8 mouse cellular contexts compared by ENCODE assay signal in genomic region chr4:138252231-138252630, GRCm38 (mm10). TPM values are rescaled to one million over a fixed set of nuclear protein-coding genes. Genes with fewer than 3 reads are reported as not detected.
DNase-seq lines count a peak whose midpoint lies in the region; ATAC-seq lines count a peak whose summit lies in the region.

No protein-coding gene starts in this region.

- ATAC-seq in kidney, embryonic 16.5 days (ENCODE audit: low FRiP score, low TSS enrichment): no peak
- no peak for ATAC-seq in embryonic facial prominence, embryonic 14.5 days (ENCODE audit: low read depth)
- no peak for ATAC-seq in intestine, embryonic 14.5 days (replicated peaks; ENCODE audit: low FRiP score, low TSS enrichment, low read depth)
- ATAC-seq in midbrain, embryonic 15.5 days (replicated peaks): no peak

- peaks cover 4% of the 10 kb centered on the region; the same call in 1 of the 2 replicates for H3K36me3 ChIP-seq in kidney, embryonic 16.5 days (ENCODE audit: insufficient read depth, low read length)
- H3K36me3 ChIP-seq in embryonic facial prominence, embryonic 14.5 days (ENCODE audit: control insufficient read depth, insufficient read depth, low read length): peaks cover 8% of the 10 kb centered on the region; the same call in 1 of the 2 replicates
- no peaks in the 10 kb centered on the region for H3K36me3 ChIP-seq in intestine, embryonic 14.5 days (ENCODE audit: control insufficient read depth, insufficient read depth, low read length)
- H3K36me3 ChIP-seq in midbrain, embryonic 15.5 days (replicated peaks): no peaks in the 10 kb centered on the region

- peaks cover 33% of the 10 kb centered on the region for H3K4me1 ChIP-seq in kidney, embryonic 16.5 days (ENCODE audit: insufficient read depth, low read length)
- H3K4me1 ChIP-seq in embryonic facial prominence, embryonic 14.5 days (ENCODE audit: control insufficient read depth, insufficient read depth, low read length): peaks cover 32% of the 10 kb centered on the region
- H3K4me1 ChIP-seq in intestine, embryonic 14.5 days (replicated peaks; ENCODE audit: control insufficient read depth, insufficient read depth, low read length): peaks cover 25% of the 10 kb centered on the region
- peaks cover 38% of the 10 kb centered on the region for H3K4me1 ChIP-seq in midbrain, embryonic 15.5 days

- H3K4me2 ChIP-seq in kidney, embryonic 16.5 days (replicated peaks; ENCODE audit: low read depth, low read length): peak overlapping the region; percentile 99
- peak overlapping the region; percentile 46 for H3K4me2 ChIP-seq in embryonic facial prominence, embryonic 14.5 days (ENCODE audit: low read depth, low read length)
- H3K4me2 ChIP-seq in intestine, embryonic 14.5 days (ENCODE audit: low read length): peak overlapping the region; percentile 43
- H3K4me2 ChIP-seq in midbrain, embryonic 15.5 days: peak overlapping the region; percentile 94

- H3K9ac ChIP-seq in kidney, embryonic 16.5 days (replicated peaks; ENCODE audit: low read length): 0 out of 2 replicates have a peak overlapping the region, but pooled peaks have one; percentile 20
- H3K9ac ChIP-seq in embryonic facial prominence, embryonic 14.5 days (ENCODE audit: low read depth, low read length): no peak overlapping the region
- H3K9ac ChIP-seq in intestine, embryonic 14.5 days (ENCODE audit: low read length): no peak overlapping the region
- peak overlapping the region; percentile 63 for H3K9ac ChIP-seq in midbrain, embryonic 15.5 days

- 18% methylated on average over 5 of the region's 5 CpGs for WGBS in kidney, embryonic 16.5 days
- 14% methylated on average over 5 of the region's 5 CpGs for WGBS in embryonic facial prominence, embryonic 14.5 days
- WGBS in intestine, embryonic 14.5 days: 15% methylated on average over 5 of the region's 5 CpGs
- WGBS in midbrain, embryonic 15.5 days: 21% methylated on average over 5 of the region's 5 CpGs

- peaks cover 27% of the 10 kb centered on the region for H3K27me3 ChIP-seq in kidney, embryonic 16.5 days (ENCODE audit: insufficient read depth, low read length)
- peaks cover 31% of the 10 kb centered on the region for H3K27me3 ChIP-seq in embryonic facial prominence, embryonic 14.5 days (replicated peaks; ENCODE audit: control insufficient read depth, insufficient read depth, low read length)
- peaks cover 14% of the 10 kb centered on the region; the same call in 1 of the 2 replicates for H3K27me3 ChIP-seq in intestine, embryonic 14.5 days (replicated peaks; ENCODE audit: control insufficient read depth, insufficient read depth, low read length)
- H3K27me3 ChIP-seq in midbrain, embryonic 15.5 days (replicated peaks): peaks cover 3% of the 10 kb centered on the region; the same call in 1 of the 2 replicates

- H3K4me3 ChIP-seq in kidney, embryonic 16.5 days (ENCODE audit: low read length): peak overlapping the region; percentile 30; the same call in 1 of the 2 replicates
- H3K4me3 ChIP-seq in embryonic facial prominence, embryonic 14.5 days (ENCODE audit: low read depth, low read length): peak overlapping the region; percentile 17; the same call in 1 of the 2 replicates
- peak overlapping the region; percentile 19 for H3K4me3 ChIP-seq in intestine, embryonic 14.5 days (ENCODE audit: low read depth, low read length)
- peak overlapping the region; percentile 67 for H3K4me3 ChIP-seq in midbrain, embryonic 15.5 days

- no peaks in the 10 kb centered on the region for H3K9me3 ChIP-seq in kidney, embryonic 16.5 days (ENCODE audit: low read length)
- H3K9me3 ChIP-seq in embryonic facial prominence, embryonic 14.5 days (ENCODE audit: control insufficient read depth, low read length): no peaks in the 10 kb centered on the region
- no peaks in the 10 kb centered on the region for H3K9me3 ChIP-seq in intestine, embryonic 14.5 days (ENCODE audit: control insufficient read depth, low read length)
- no peaks in the 10 kb centered on the region for H3K9me3 ChIP-seq in midbrain, embryonic 15.5 days

- DNase-seq in kidney, adult 11 months: no peak
- no peak for DNase-seq in embryonic facial prominence, embryonic 14.5 days (ENCODE audit: low spot score)
- no peak for DNase-seq in intestine, embryonic 14.5 days (ENCODE audit: low spot score)
- DNase-seq in ovary, postnatal 36 days (ENCODE audit: low spot score): no peak
- no peak for DNase-seq in gastrocnemius, adult 8-10 months (ENCODE audit: low spot score in 2 of 2)
- DNase-seq in adrenal gland, postnatal 4 days (ENCODE audit: low spot score in 2 of 2): no peak

- H3K27ac ChIP-seq in kidney, embryonic 16.5 days (ENCODE audit: low read length): no peak overlapping the region
- H3K27ac ChIP-seq in embryonic facial prominence, embryonic 14.5 days (replicated peaks; ENCODE audit: low read depth, low read length): no peak overlapping the region
- no peak overlapping the region for H3K27ac ChIP-seq in intestine, embryonic 14.5 days (ENCODE audit: low read depth)
- H3K27ac ChIP-seq in midbrain, embryonic 15.5 days: no peak overlapping the region

RNA-seq across cellular contexts. Expression of gene Kif17, which starts 2.0 kb away (rescaled TPM):
- polyA plus RNA-seq in kidney, embryonic 16.5 days (2015; fragmentation: Nextera tagmentation; extraction: Ambion mirVana): 2.2 and 2.6 TPM in 2 replicates
- polyA plus RNA-seq in embryonic facial prominence, embryonic 14.5 days (2014; fragmentation: Nextera tagmentation; extraction: Ambion mirVana): 0.71 and 1.6 TPM in 2 replicates
- polyA plus RNA-seq in intestine, embryonic 14.5 days (2014; fragmentation: Nextera tagmentation; extraction: Ambion mirVana): 0.69 and 1.0 TPM in 2 replicates
- polyA plus RNA-seq in midbrain, embryonic 15.5 days (2015; fragmentation: Nextera tagmentation; extraction: Ambion mirVana): 2.8 and 3.8 TPM in 2 replicates
- under 1 TPM in 1 of 4 experiments, not detected in 3; 0.17 TPM for total RNA-seq in gastrocnemius, adult 8-10 months (2022)
- total RNA-seq in adrenal gland, postnatal 4 days (2021): 1 to 10 TPM; 5.6 to 6.7 TPM

RNA-seq across cellular contexts. Expression of gene Sh2d5, which starts 2.0 kb away (rescaled TPM):
- 0.67 and 0.76 TPM in 2 replicates for polyA plus RNA-seq in kidney, embryonic 16.5 days (2015; fragmentation: Nextera tagmentation; extraction: Ambion mirVana)
- polyA plus RNA-seq in embryonic facial prominence, embryonic 14.5 days (2014; fragmentation: Nextera tagmentation; extraction: Ambion mirVana): 0.35 and 0.85 TPM in 2 replicates
- 1.0 and 1.2 TPM in 2 replicates for polyA plus RNA-seq in intestine, embryonic 14.5 days (2014; fragmentation: Nextera tagmentation; extraction: Ambion mirVana)
- polyA plus RNA-seq in midbrain, embryonic 15.5 days (2015; fragmentation: Nextera tagmentation; extraction: Ambion mirVana): 17.0 and 17.4 TPM in 2 replicates
- under 1 TPM in 1 of 4 experiments, not detected in 3; 0.41 TPM for total RNA-seq in gastrocnemius, adult 8-10 months (2022)
- total RNA-seq in adrenal gland, postnatal 4 days (2021): 1 to 10 TPM; 3.7 to 4.5 TPM

RNA-seq across cellular contexts. Expression of gene Hp1bp3, which starts 36.1 kb away (rescaled TPM):
- polyA plus RNA-seq in kidney, embryonic 16.5 days (2015; fragmentation: Nextera tagmentation; extraction: Ambion mirVana): 155 and 160 TPM in 2 replicates
- polyA plus RNA-seq in embryonic facial prominence, embryonic 14.5 days (2014; fragmentation: Nextera tagmentation; extraction: Ambion mirVana): 145 and 178 TPM in 2 replicates
- 154 and 158 TPM in 2 replicates for polyA plus RNA-seq in intestine, embryonic 14.5 days (2014; fragmentation: Nextera tagmentation; extraction: Ambion mirVana)
- polyA plus RNA-seq in midbrain, embryonic 15.5 days (2015; fragmentation: Nextera tagmentation; extraction: Ambion mirVana): 205 and 219 TPM in 2 replicates
- total RNA-seq in gastrocnemius, adult 8-10 months (2022): 10 to 100 TPM; 53.9 to 62.9 (median 58.3) TPM
- total RNA-seq in adrenal gland, postnatal 4 days (2021): 100 to 1,000 TPM; 212 to 217 TPM

RNA-seq across cellular contexts. Expression of gene Ddost, which starts 52.3 kb away (rescaled TPM):
- polyA plus RNA-seq in kidney, embryonic 16.5 days (2015; fragmentation: Nextera tagmentation; extraction: Ambion mirVana): 407 and 438 TPM in 2 replicates
- 332 and 343 TPM in 2 replicates for polyA plus RNA-seq in embryonic facial prominence, embryonic 14.5 days (2014; fragmentation: Nextera tagmentation; extraction: Ambion mirVana)
- 348 and 351 TPM in 2 replicates for polyA plus RNA-seq in intestine, embryonic 14.5 days (2014; fragmentation: Nextera tagmentation; extraction: Ambion mirVana)
- 203 and 212 TPM in 2 replicates for polyA plus RNA-seq in midbrain, embryonic 15.5 days (2015; fragmentation: Nextera tagmentation; extraction: Ambion mirVana)
- 10 to 100 TPM; 29.7 to 35.8 (median 32.2) TPM for total RNA-seq in gastrocnemius, adult 8-10 months (2022)
- total RNA-seq in adrenal gland, postnatal 4 days (2021): 100 to 1,000 TPM; 165 to 169 TPM

Comparison
In these comparisons a context has a peak if more than half of its experiments do, and no peak if none do; other contexts are left out.
1. H3K4me2 ChIP-seq: peak in every context shown above with its lines; median percentile 99 in kidney, embryonic 16.5 days; 94 in midbrain, embryonic 15.5 days; 46 in embryonic facial prominence, embryonic 14.5 days; 43 in intestine, embryonic 14.5 days.
2. H3K4me3 ChIP-seq: peak in every context shown above with its lines; median percentile 67 in midbrain, embryonic 15.5 days; 30 in kidney, embryonic 16.5 days; 19 in intestine, embryonic 14.5 days; 17 in embryonic facial prominence, embryonic 14.5 days.
3. H3K9ac ChIP-seq: peak in kidney, embryonic 16.5 days (single experiment) and midbrain, embryonic 15.5 days (single experiment); none in embryonic facial prominence, embryonic 14.5 days (single experiment) and intestine, embryonic 14.5 days (single experiment).